Mouse (Mus musculus): Measurements from ENCODE around the gene Ptgs1. TPM values are rescaled to one million over a fixed set of nuclear protein-coding genes. Genes with fewer than 3 reads are reported as not detected.

The Ptgs1 gene
- 12.2 TPM for polyA plus RNA-seq (2015; fragmentation: Illumina TruSeq; extraction: RNeasy Lipid Tissue Mini Kit (QIAGEN cat#74804); ENCODE audit: low read depth, low replicate concordance)

GRCm38 (mm10) chr2:36230366-36230765, at the start of gene Ptgs1:
Gene Ptgs1, plus strand, starts transcription at chr2:36230426.

Other genes with a start within 250 kb of the Ptgs1 start
- gene Ndufa8, start 181.0 kb upstream of the Ptgs1 start, polyA plus RNA-seq (2015; fragmentation: Illumina TruSeq; extraction: RNeasy Lipid Tissue Mini Kit (QIAGEN cat#74804); ENCODE audit: low read depth, low replicate concordance): 313 TPM
- gene Morn5, start 181.0 kb upstream of the Ptgs1 start, polyA plus RNA-seq (2015; fragmentation: Illumina TruSeq; extraction: RNeasy Lipid Tissue Mini Kit (QIAGEN cat#74804); ENCODE audit: low read depth, low replicate concordance): 3.0 TPM
- gene Lhx6, start 125.0 kb upstream of the Ptgs1 start, polyA plus RNA-seq (2015; fragmentation: Illumina TruSeq; extraction: RNeasy Lipid Tissue Mini Kit (QIAGEN cat#74804); ENCODE audit: low read depth, low replicate concordance): 10.0 TPM
- 19.6 TPM for gene Mrrf, start 94.0 kb upstream of the Ptgs1 start, polyA plus RNA-seq (2015; fragmentation: Illumina TruSeq; extraction: RNeasy Lipid Tissue Mini Kit (QIAGEN cat#74804); ENCODE audit: low read depth, low replicate concordance)
- 67.4 TPM for gene Rbm18, start 93.7 kb upstream of the Ptgs1 start, polyA plus RNA-seq (2015; fragmentation: Illumina TruSeq; extraction: RNeasy Lipid Tissue Mini Kit (QIAGEN cat#74804); ENCODE audit: low read depth, low replicate concordance)
- not detected for gene Olfr338, start 143.1 kb downstream of the Ptgs1 start, polyA plus RNA-seq (2015; fragmentation: Illumina TruSeq; extraction: RNeasy Lipid Tissue Mini Kit (QIAGEN cat#74804); ENCODE audit: low read depth, low replicate concordance)
- not detected for gene Olfr339, start 188.5 kb downstream of the Ptgs1 start, polyA plus RNA-seq (2015; fragmentation: Illumina TruSeq; extraction: RNeasy Lipid Tissue Mini Kit (QIAGEN cat#74804); ENCODE audit: low read depth, low replicate concordance)
- gene Olfr340, start 222.2 kb downstream of the Ptgs1 start, polyA plus RNA-seq (2015; fragmentation: Illumina TruSeq; extraction: RNeasy Lipid Tissue Mini Kit (QIAGEN cat#74804); ENCODE audit: low read depth, low replicate concordance): not detected

Measured in brain, adult 10 weeks (tissue).